Mouse (Mus musculus) kidney, adult 2 months (tissue): ENCODE data around the gene Foxn3. TPM values are rescaled to one million over a fixed set of nuclear protein-coding genes. Genes with fewer than 3 reads are reported as not detected.

Experiments
- DNase-seq: peaks from one replicate; pipeline ENCODE4 v3.0.0; 2021
- H3K27ac ChIP-seq: fragments of 200-500 bp; 2 replicates; pipeline ENCODE4 v1.5.1; 2012; ENCODE audit warnings: low read depth, low read length, control low read depth, inconsistent platforms; ENCODE audit not compliant: insufficient read depth
- H3K27me3 ChIP-seq: fragments of 200-500 bp; replicated peaks from 2 replicates; pipeline ENCODE4 v1.6.1; 2012; ENCODE audit warnings: mild to moderate bottlenecking, moderate library complexity, low read length, inconsistent platforms; ENCODE audit not compliant: control insufficient read depth, insufficient read depth
- H3K36me3 ChIP-seq: fragments of 200-500 bp; 2 replicates; pipeline ENCODE4 v1.6.1; 2012; ENCODE audit warnings: mild to moderate bottlenecking, moderate library complexity, low read length, inconsistent platforms; ENCODE audit not compliant: control insufficient read depth, insufficient read depth
- H3K4me1 ChIP-seq: fragments of 200-500 bp; 2 replicates; pipeline ENCODE4 v1.6.1; 2011; ENCODE audit warnings: low read length; ENCODE audit not compliant: control insufficient read depth, insufficient read depth
- H3K4me3 ChIP-seq: fragments of 200-500 bp; 2 replicates; pipeline ENCODE4 v1.5.1; 2011; ENCODE audit warnings: mild to moderate bottlenecking, low read depth, low read length, control low read depth; ENCODE audit not compliant: insufficient read depth
- CTCF ChIP-seq: fragments of 200-500 bp; conservative IDR thresholded peaks from 2 replicates; pipeline ENCODE4 v1.5.1; 2011; ENCODE audit warnings: low read depth, mild to moderate bottlenecking, control low read depth, low read length, moderate library complexity, mixed read lengths; ENCODE audit not compliant: insufficient read depth, insufficient read length
- POLR2A ChIP-seq: fragments of 200-500 bp; IDR thresholded peaks from one replicate; pipeline ENCODE4 v1.6.1; 2011; ENCODE audit warnings: low read depth, low read length, control low read depth
- WGBS: fragments of 180-500 bp; shearing (Covaris S2); methylation state at CpG from one replicate; pipeline ENCODE4 v1.1.7; 2018; 5-methylcytosine and 5-hydroxymethylcytosine counted together
- polyA plus RNA-seq: library from polyadenylated mRNA; depleted of rRNA; stranded (reverse); fragments of >200 nt; gene quantifications from 2 replicates; pipeline ENCODE4 v1.2.3, GENCODE M21; 2012

The Foxn3 gene
- polyA plus RNA-seq, 1 experiment: 28.0 TPM

DNA sequence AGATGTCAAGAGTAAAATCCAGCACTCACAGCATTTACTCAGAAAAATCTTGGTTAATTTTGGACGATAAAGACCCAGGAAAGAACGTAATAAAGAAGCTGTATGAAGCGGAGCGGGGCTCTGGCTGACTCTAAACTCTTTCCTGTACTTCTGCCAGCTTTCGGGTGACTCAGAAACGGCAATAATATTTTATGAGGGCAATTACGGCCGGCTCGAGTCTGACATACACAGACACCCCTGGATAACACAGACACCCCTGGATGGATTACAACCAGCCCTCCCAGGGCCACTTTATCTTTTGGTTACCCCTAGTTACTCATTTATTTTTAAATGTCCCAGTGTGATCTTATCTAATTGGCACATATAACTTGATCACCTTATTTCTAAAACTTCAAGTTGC, 211.7 kb downstream of the Foxn3 start:
- Histone ChIP-seq H3K27ac (no peak overlapping the region), H3K27me3 (no peaks in the 10 kb centered on the region), H3K36me3 (no peaks in the 10 kb centered on the region), H3K4me3 (no peak overlapping the region), H3K4me1 (peaks cover 25% of the 10 kb centered on the region)
- no peak for DNase-seq
- 17% methylated on average over 9 of the region's 9 CpGs for WGBS
- TF ChIP-seq POLR2A: no peak
- no peak for TF ChIP-seq CTCF

- Histone ChIP-seq H3K27ac (no peak overlapping the region), H3K36me3 (no peaks in the 10 kb centered on the region), H3K4me1 (peaks cover 32% of the 10 kb centered on the region), H3K27me3 (no peaks in the 10 kb centered on the region), H3K4me3 (no peak overlapping the region)
- DNase-seq: no peak
- WGBS: 76% methylated on average over 9 of the region's 9 CpGs
- no peak for TF ChIP-seq CTCF
- TF ChIP-seq POLR2A: no peak
Observed at GRCm38 (mm10) chr12:99349650-99349997, 213.8 kb downstream of the Foxn3 start.

DNA sequence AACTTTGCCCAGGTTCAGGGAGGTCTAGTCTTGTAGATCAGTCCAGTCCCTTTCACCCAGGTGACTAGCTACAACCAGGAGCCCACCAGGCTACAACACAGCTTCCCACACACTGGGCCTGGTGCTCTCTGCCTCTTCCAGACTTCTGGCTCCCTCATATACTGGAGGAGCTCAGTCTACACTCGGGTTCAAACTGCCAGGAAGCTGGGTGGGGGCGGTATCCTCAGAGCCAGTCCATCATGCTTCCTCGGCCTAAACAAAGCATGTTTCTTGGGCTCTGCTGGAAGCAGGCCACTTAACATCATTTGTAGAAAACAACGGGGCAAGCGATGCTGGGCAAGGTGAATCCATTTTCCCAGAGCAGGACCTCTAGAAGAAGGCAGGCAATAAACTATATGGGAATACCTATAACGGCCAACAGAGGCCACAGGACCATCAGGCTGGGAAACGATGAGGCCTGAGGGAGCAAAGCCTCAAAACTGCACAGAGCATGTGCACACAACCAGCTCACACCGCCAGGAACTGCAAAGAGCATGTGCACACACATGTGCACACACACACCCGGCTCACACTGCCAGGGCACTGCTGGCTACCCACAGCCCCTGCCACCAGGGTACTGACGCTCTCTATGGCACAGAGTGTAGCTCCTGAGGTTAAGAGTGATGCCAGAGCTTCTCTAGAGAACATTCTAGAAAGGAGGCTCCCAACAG, 214.3 kb downstream of the Foxn3 start:
- H3K4me3 ChIP-seq: no peak overlapping the region
- 68% methylated on average over 10 of the region's 10 CpGs for WGBS
- H3K27ac ChIP-seq: no peak overlapping the region
- peaks cover 32% of the 10 kb centered on the region for H3K4me1 ChIP-seq
- no peaks in the 10 kb centered on the region for H3K36me3 ChIP-seq
- TF ChIP-seq CTCF (no peak), POLR2A (no peak)
- no peaks in the 10 kb centered on the region for H3K27me3 ChIP-seq
- no peak for DNase-seq

DNA sequence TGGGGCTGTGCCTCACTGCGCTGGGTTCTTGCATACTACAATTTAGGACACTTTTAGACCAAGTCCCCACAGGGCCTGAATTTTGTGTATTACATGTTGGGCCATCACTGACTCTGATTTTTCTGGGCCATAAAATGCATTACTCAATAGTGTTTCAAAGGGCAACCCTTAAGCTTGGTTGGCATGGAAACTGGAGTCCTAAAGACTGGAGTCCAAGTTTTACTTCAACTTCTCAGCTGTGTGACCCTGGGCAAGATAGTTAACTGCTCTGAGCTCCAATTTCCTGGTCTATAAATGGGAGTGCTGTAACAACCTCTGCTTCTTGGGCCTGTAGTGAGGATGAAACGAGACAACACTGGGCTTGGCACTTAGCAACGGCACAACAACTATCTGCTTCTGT, 215.9 kb downstream of the Foxn3 start:
- H3K4me1 ChIP-seq: peaks cover 30% of the 10 kb centered on the region
- H3K4me3 ChIP-seq: no peak overlapping the region
- H3K27me3 ChIP-seq: no peaks in the 10 kb centered on the region
- TF ChIP-seq CTCF (no peak), POLR2A (no peak)
- DNase-seq: peak; percentile 75
- no peak overlapping the region for H3K27ac ChIP-seq
- WGBS: 62% methylated on average over 3 of the region's 3 CpGs
- H3K36me3 ChIP-seq: no peaks in the 10 kb centered on the region

DNA sequence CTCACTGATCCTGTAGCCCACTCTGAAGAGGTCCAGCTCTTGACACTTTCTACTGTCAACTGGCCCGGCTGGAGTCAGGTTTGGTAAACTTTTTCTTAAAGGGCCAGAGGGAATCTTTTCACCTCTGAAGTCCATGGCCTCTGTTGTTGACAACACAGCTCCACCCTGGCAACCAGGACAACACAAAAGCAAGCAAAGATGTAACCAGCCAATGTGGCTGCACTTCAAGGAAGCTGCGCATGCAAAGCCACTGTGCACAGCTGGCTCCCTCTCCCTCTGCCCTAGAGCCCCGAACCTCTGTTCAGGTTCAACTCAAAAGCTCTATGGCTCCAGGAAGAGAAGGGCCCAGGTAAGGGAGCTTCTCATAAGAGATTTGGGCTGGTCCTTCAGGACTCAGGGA, 216.4 kb downstream of the Foxn3 start:
- no peak for DNase-seq
- Histone ChIP-seq H3K27me3 (no peaks in the 10 kb centered on the region), H3K4me3 (no peak overlapping the region), H3K36me3 (no peaks in the 10 kb centered on the region), H3K27ac (no peak overlapping the region), H3K4me1 (peaks cover 25% of the 10 kb centered on the region)
- TF ChIP-seq POLR2A: no peak
- TF ChIP-seq CTCF: no peak
- 64% methylated on average over 3 of the region's 3 CpGs for WGBS

DNA sequence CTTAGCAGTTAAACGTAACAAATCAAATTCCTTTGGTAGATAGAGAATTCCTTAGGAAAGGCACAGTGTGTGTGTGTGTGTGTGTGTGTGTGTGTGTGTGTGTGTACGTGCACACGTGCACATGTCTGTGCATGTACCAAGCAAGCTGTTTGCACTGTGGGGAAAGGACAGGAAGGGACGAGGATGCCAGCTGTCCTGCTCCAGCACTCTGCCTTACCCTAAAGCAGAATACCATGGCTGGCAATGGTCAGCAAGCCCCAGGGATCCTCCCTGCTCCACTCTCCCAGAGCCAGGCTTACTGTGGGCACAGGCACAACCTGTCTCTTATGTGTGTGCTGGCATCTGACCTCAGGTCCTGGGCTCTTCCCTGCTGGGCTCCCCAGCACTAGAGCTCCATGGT, 218.1 kb downstream of the Foxn3 start:
- DNase-seq: no peak
- 0 out of 2 replicates have a peak overlapping the region, but pooled peaks have one; percentile 12 for H3K27ac ChIP-seq
- TF ChIP-seq CTCF (no peak), POLR2A (no peak)
- no peaks in the 10 kb centered on the region for H3K27me3 ChIP-seq
- H3K4me3 ChIP-seq: no peak overlapping the region
- WGBS: 77% methylated on average over 4 of the region's 4 CpGs
- peaks cover 23% of the 10 kb centered on the region for H3K4me1 ChIP-seq
- H3K36me3 ChIP-seq: no peaks in the 10 kb centered on the region

GRCm38 (mm10) chr12:99343378-99343777, 220.0 kb downstream of the Foxn3 start:
- H3K27ac ChIP-seq: no peak overlapping the region
- no peak for TF ChIP-seq CTCF
- no peak for TF ChIP-seq POLR2A
- no peak for DNase-seq
- H3K4me1 ChIP-seq: peaks cover 23% of the 10 kb centered on the region
- no peaks in the 10 kb centered on the region for H3K36me3 ChIP-seq
- no peak overlapping the region for H3K4me3 ChIP-seq
- 98% methylated on average over 2 of the region's 2 CpGs for WGBS
- H3K27me3 ChIP-seq: no peaks in the 10 kb centered on the region

GRCm38 (mm10) chr12:99342160-99342559, 221.2 kb downstream of the Foxn3 start:
- Histone ChIP-seq H3K4me1 (peaks cover 17% of the 10 kb centered on the region), H3K36me3 (no peaks in the 10 kb centered on the region)

More at GRCm38 (mm10) chr12:99342160-99342559, 221.2 kb downstream of the Foxn3 start:
- no peak for DNase-seq
- TF ChIP-seq CTCF (no peak), POLR2A (no peak)
- WGBS: 37% methylated on average over 3 of the region's 3 CpGs
- Histone ChIP-seq H3K27ac (no peak overlapping the region), H3K4me3 (no peak overlapping the region), H3K27me3 (no peaks in the 10 kb centered on the region)
